In the genomic region with DNA sequence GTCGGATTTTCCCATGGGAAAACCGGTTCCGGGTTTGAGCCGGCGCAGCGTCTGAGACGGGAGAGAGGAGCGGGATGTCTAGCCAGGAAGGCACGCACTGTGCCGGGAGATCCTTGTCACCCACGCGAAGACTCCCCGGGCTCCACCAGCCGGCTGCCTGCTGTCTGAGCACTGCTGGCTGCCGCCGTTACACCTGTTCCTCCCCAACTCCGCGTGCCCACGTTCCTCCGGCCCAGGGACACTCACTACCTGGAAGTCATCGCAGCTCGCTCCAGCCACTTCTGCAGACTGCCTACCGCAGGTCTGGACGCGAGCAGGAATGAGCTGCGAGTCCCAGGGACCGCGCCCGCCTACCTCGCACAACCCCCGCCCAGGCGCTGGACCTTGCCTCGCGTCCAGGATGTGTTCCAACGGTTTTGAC, we compare ENCODE assay signal across 7 mouse cellular contexts. TPM values are rescaled to one million over a fixed set of nuclear protein-coding genes. Genes with fewer than 3 reads are reported as not detected.
A peak's percentile ranks its signal among the peaks of the same experiment; 100 is the strongest.
DNase-seq lines count a peak whose midpoint lies in the region; ATAC-seq lines count a peak whose summit lies in the region.

A gene (minus strand): TSS at position 321 of the 421 bp plus-strand sequence.

- peaks cover 54% of the 10 kb centered on the region for H3K4me1 ChIP-seq in megakaryocyte, embryonic 14.5 days
- H3K4me1 ChIP-seq in embryonic facial prominence, embryonic 11.5 days (ENCODE audit: control insufficient read depth, insufficient read depth, low read length): no peaks in the 10 kb centered on the region
- H3K4me1 ChIP-seq in hindbrain, embryonic 10.5 days (replicated peaks): peaks cover 17% of the 10 kb centered on the region
- peaks cover 17% of the 10 kb centered on the region for H3K4me1 ChIP-seq in limb, embryonic 10.5 days
- no peaks in the 10 kb centered on the region for H3K4me1 ChIP-seq in neural tube, embryonic 14.5 days (ENCODE audit: control insufficient read depth, insufficient read depth, low read length)

- no peaks in the 10 kb centered on the region for H3K9me3 ChIP-seq in megakaryocyte, embryonic 14.5 days
- H3K9me3 ChIP-seq in embryonic facial prominence, embryonic 11.5 days (replicated peaks; ENCODE audit: control insufficient read depth, low read length): no peaks in the 10 kb centered on the region
- H3K9me3 ChIP-seq in hindbrain, embryonic 10.5 days: no peaks in the 10 kb centered on the region
- H3K9me3 ChIP-seq in limb, embryonic 10.5 days (replicated peaks): no peaks in the 10 kb centered on the region
- H3K9me3 ChIP-seq in neural tube, embryonic 14.5 days (ENCODE audit: control insufficient read depth, low read length): no peaks in the 10 kb centered on the region

- H3K27ac ChIP-seq in embryonic facial prominence, embryonic 11.5 days (replicated peaks; ENCODE audit: low read depth, low read length): no peak within 1 kb of the TSS
- no peak within 1 kb of the TSS for H3K27ac ChIP-seq in hindbrain, embryonic 10.5 days
- H3K27ac ChIP-seq in limb, embryonic 10.5 days: no peak within 1 kb of the TSS
- no peak within 1 kb of the TSS for H3K27ac ChIP-seq in neural tube, embryonic 14.5 days (ENCODE audit: low read depth, low read length)

- under 1% methylated on average over 35 of the region's 35 CpGs for WGBS in embryonic facial prominence, embryonic 11.5 days
- WGBS in hindbrain, embryonic 10.5 days: under 1% methylated on average over 35 of the region's 35 CpGs
- under 1% methylated on average over 35 of the region's 35 CpGs for WGBS in limb, embryonic 10.5 days
- WGBS in neural tube, embryonic 14.5 days: under 1% methylated on average over 35 of the region's 35 CpGs

- H3K4me2 ChIP-seq in embryonic facial prominence, embryonic 11.5 days (ENCODE audit: low read depth, low read length): peak within 1 kb of the TSS; percentile 21
- peak within 1 kb of the TSS; percentile 22; the same call in 1 of the 2 replicates for H3K4me2 ChIP-seq in neural tube, embryonic 14.5 days (ENCODE audit: low read depth, low read length)

- no peak for DNase-seq in embryonic facial prominence, embryonic 11.5 days (ENCODE audit: low spot score)
- DNase-seq in hindbrain, embryonic 10.5 days (ENCODE audit: low spot score): no peak
- DNase-seq in limb, embryonic 10.5 days (ENCODE audit: low spot score): peak; percentile 66

- H3K9ac ChIP-seq in embryonic facial prominence, embryonic 11.5 days (replicated peaks; ENCODE audit: low read length): no peak within 1 kb of the TSS; the same call in 1 of the 2 replicates
- no peak within 1 kb of the TSS for H3K9ac ChIP-seq in neural tube, embryonic 14.5 days (replicated peaks; ENCODE audit: low read depth, low read length)

- peak within 1 kb of the TSS; percentile 91 for H3K4me3 ChIP-seq in megakaryocyte, embryonic 14.5 days (replicated peaks)
- H3K4me3 ChIP-seq in embryonic facial prominence, embryonic 11.5 days (ENCODE audit: low read depth, low read length): peak within 1 kb of the TSS; percentile 12; the same call in 1 of the 2 replicates
- peak within 1 kb of the TSS; percentile 38 for H3K4me3 ChIP-seq in hindbrain, embryonic 10.5 days
- peak within 1 kb of the TSS; percentile 31 for H3K4me3 ChIP-seq in limb, embryonic 10.5 days
- no peak within 1 kb of the TSS; the same call in 1 of the 2 replicates for H3K4me3 ChIP-seq in neural tube, embryonic 14.5 days (ENCODE audit: low read depth, low read length)

- peaks cover 67% of the 10 kb centered on the region for H3K27me3 ChIP-seq in megakaryocyte, embryonic 14.5 days (replicated peaks)
- H3K27me3 ChIP-seq in embryonic facial prominence, embryonic 11.5 days (ENCODE audit: control insufficient read depth, insufficient read depth, low read length): peaks cover 50% of the 10 kb centered on the region
- H3K27me3 ChIP-seq in hindbrain, embryonic 10.5 days (ENCODE audit: insufficient read depth, poor library complexity, severe bottlenecking): peaks cover 95% of the 10 kb centered on the region
- peaks cover 94% of the 10 kb centered on the region for H3K27me3 ChIP-seq in limb, embryonic 10.5 days (ENCODE audit: low read depth, poor library complexity, severe bottlenecking)
- H3K27me3 ChIP-seq in neural tube, embryonic 14.5 days (ENCODE audit: control insufficient read depth, insufficient read depth, low read length): peaks cover 28% of the 10 kb centered on the region

- ATAC-seq in megakaryocyte, adult 5-6 weeks (ENCODE audit: poor library complexity, severe bottlenecking): no peak
- ATAC-seq in embryonic facial prominence, embryonic 11.5 days (replicated peaks; ENCODE audit: insufficient number of reproducible peaks, low FRiP score, low TSS enrichment, low read depth): no peak
- ATAC-seq in neural tube, embryonic 14.5 days (ENCODE audit: low read depth): no peak
- ATAC-seq in megakaryocyte progenitor cell, adult 5-6 weeks (replicated peaks; ENCODE audit: poor library complexity): no peak

- H3K36me3 ChIP-seq in megakaryocyte, embryonic 14.5 days (replicated peaks; ENCODE audit: low read length): no peaks in the 10 kb centered on the region
- no peaks in the 10 kb centered on the region for H3K36me3 ChIP-seq in embryonic facial prominence, embryonic 11.5 days (replicated peaks; ENCODE audit: control insufficient read depth, insufficient read depth, low read depth, low read length)
- H3K36me3 ChIP-seq in hindbrain, embryonic 10.5 days: no peaks in the 10 kb centered on the region
- H3K36me3 ChIP-seq in limb, embryonic 10.5 days: no peaks in the 10 kb centered on the region
- H3K36me3 ChIP-seq in neural tube, embryonic 14.5 days (ENCODE audit: control insufficient read depth, insufficient read depth, low read length): no peaks in the 10 kb centered on the region

RNA-seq across cellular contexts. Expression of the gene that starts here (rescaled TPM):
- polyA plus RNA-seq in megakaryocyte, embryonic 14.5 days (2012; ENCODE audit: insufficient read depth, low replicate concordance): 0.15 and 2.7 TPM in 2 replicates
- not detected in 2 replicates for total RNA-seq in megakaryocyte, adult 5-6 weeks (2015)
- not detected in 2 replicates for total RNA-seq in megakaryocyte, adult 5-6 weeks (2017)
- not detected in 2 replicates for polyA plus RNA-seq in embryonic facial prominence, embryonic 11.5 days (2014; fragmentation: Nextera tagmentation; extraction: Ambion mirVana)
- 0.14 and 0.39 TPM in 2 replicates for polyA plus RNA-seq in hindbrain, embryonic 10.5 days (2016; fragmentation: Nextera tagmentation; extraction: Ambion mirVana)
- polyA plus RNA-seq in limb, embryonic 10.5 days (2016; fragmentation: Nextera tagmentation; extraction: Ambion mirVana): 0.10 TPM in 1 of 2 replicates, not detected in the other
- not detected in 2 replicates for polyA plus RNA-seq in neural tube, embryonic 14.5 days (2014; fragmentation: Nextera tagmentation; extraction: Ambion mirVana)
- total RNA-seq in megakaryocyte progenitor cell, adult 5-6 weeks (2015): not detected in 2 replicates
- not detected in 2 replicates for total RNA-seq in megakaryocyte progenitor cell, adult 5-6 weeks (2017)

Comparison
In these comparisons a context has a peak if more than half of its experiments do, and no peak if none do; other contexts are left out.
1. Peak in DNase-seq and H3K4me3 ChIP-seq in limb, embryonic 10.5 days; RNA of the gene not detected or under 1 TPM.